Mouse (Mus musculus) hindbrain, embryonic 11.5 days (tissue): ENCODE measurements around the gene Ier5. TPM values are rescaled to one million over a fixed set of nuclear protein-coding genes. Genes with fewer than 3 reads are reported as not detected.

Experiments
- ATAC-seq: fragments of 200-750 bp; cut with Nextera tagmentation; 2 replicates; pipeline ENCODE4 v1.8.0; 2017; ENCODE audit warnings: mild to moderate bottlenecking, moderate TSS enrichment, moderate library complexity; ENCODE audit not compliant: low FRiP score
- DNase-seq: peaks from one replicate; pipeline ENCODE4 v3.0.0-alpha.2; 2015; ENCODE audit warnings: low spot score
- H3K27ac ChIP-seq: fragments of 300-500 bp; sonication (generic); 2 replicates; pipeline ENCODE4 v1.5.1; 2014; ENCODE audit warnings: mild to moderate bottlenecking, low read depth, low read length
- H3K27me3 ChIP-seq: fragments of 300-500 bp; sonication (generic); 2 replicates; pipeline ENCODE4 v1.6.1; 2014; ENCODE audit warnings: mild to moderate bottlenecking, low read length, moderate library complexity, mixed read lengths; ENCODE audit not compliant: control insufficient read depth, insufficient read depth
- H3K36me3 ChIP-seq: fragments of 300-500 bp; sonication (generic); 2 replicates; pipeline ENCODE4 v1.6.1; 2014; ENCODE audit warnings: mild to moderate bottlenecking, low read length, moderate library complexity, mixed read lengths; ENCODE audit not compliant: control insufficient read depth, insufficient read depth
- H3K4me1 ChIP-seq: fragments of 300-500 bp; sonication (generic); replicated peaks from 2 replicates; pipeline ENCODE4 v1.6.1; 2014; ENCODE audit warnings: low read length, mixed read lengths; ENCODE audit not compliant: control insufficient read depth, insufficient read depth
- H3K4me2 ChIP-seq: fragments of 300-500 bp; sonication (generic); replicated peaks from 2 replicates; pipeline ENCODE4 v1.6.1; 2014; ENCODE audit warnings: mild to moderate bottlenecking, low read depth, low read length
- H3K4me3 ChIP-seq: fragments of 300-500 bp; sonication (generic); 2 replicates; pipeline ENCODE4 v1.5.1; 2014; ENCODE audit warnings: low read depth, low read length
- H3K9ac ChIP-seq: fragments of 300-500 bp; sonication (generic); 2 replicates; pipeline ENCODE4 v1.6.1; 2014; ENCODE audit warnings: low read depth, low read length
- H3K9me3 ChIP-seq: fragments of 300-500 bp; sonication (generic); 2 replicates; pipeline ENCODE4 v1.6.1; 2016; ENCODE audit warnings: low read length; ENCODE audit not compliant: control insufficient read depth
- WGBS: fragments of 180-500 bp; shearing (Covaris S2); extraction: QIAGEN DNeasy Blood & Tissue Kit; methylation state at CpG from one replicate; pipeline ENCODE4 v1.1.7; 2014; 5-methylcytosine and 5-hydroxymethylcytosine counted together
- polyA plus RNA-seq: library from polyadenylated mRNA; unstranded; fragments of >200 nt; fragmentation: Nextera tagmentation; extraction: Ambion mirVana; gene quantifications from 2 replicates; pipeline ENCODE4 v1.2.1, GENCODE M21; 2014

Ier5 gene
- polyA plus RNA-seq, 1 experiment from 2014 or later: 12.7 TPM

DNA sequence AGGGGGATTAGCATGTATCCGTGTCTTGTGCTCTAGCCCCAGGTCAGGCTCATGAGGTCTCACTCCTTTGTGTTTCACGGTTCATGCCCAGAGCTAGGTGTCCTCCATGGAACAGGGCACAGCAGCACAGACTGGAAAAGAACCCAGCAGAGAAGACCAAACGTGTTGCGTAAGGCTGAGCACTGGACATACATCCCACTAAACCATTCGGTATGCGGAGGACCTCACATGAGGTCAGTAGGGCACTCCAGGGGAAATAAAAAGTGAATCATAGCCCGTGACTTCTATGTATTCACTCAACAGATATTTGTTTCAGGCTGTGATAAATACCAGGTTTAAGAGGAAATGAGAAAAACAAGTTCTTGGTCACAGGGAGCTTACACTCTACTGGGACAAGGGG is 23.6 kb downstream of the Ier5 start:
- no peak for DNase-seq
- peaks cover 4% of the 10 kb centered on the region; the same call in 1 of the 2 replicates for H3K4me1 ChIP-seq
- no peak overlapping the region for H3K27ac ChIP-seq
- no peaks in the 10 kb centered on the region for H3K27me3 ChIP-seq
- H3K36me3 ChIP-seq: no peaks in the 10 kb centered on the region
- H3K4me3 ChIP-seq: no peak overlapping the region
- H3K4me2 ChIP-seq: no peak overlapping the region
- H3K9me3 ChIP-seq: no peaks in the 10 kb centered on the region
- ATAC-seq: no peak
- H3K9ac ChIP-seq: no peak overlapping the region
- 86% methylated on average over 7 of the region's 7 CpGs for WGBS

DNA sequence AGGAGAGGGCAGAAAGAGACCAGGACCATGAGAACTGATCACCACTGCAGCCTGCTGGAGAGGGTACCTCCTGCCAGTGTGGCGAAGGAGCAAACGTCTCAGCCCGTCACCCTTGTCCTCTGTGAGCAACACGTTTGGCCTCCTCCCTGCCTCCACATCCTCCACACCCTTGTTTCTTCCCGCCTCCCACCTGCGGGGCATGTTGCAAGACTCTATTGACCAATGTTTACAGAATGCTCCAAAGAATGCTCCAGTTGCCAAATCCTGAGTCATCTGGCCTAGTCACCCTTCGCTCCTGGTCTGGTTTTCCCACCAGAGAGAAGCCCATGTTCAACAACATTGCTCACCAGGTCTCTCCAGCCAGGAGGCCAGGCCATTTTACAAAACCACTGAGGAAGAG is 24.6 kb downstream of the Ier5 start:
- Histone ChIP-seq H3K36me3 (no peaks in the 10 kb centered on the region), H3K9me3 (no peaks in the 10 kb centered on the region), H3K4me1 (peaks cover 4% of the 10 kb centered on the region; the same call in 1 of the 2 replicates), H3K4me2 (no peak overlapping the region), H3K27me3 (no peaks in the 10 kb centered on the region), H3K4me3 (no peak overlapping the region), H3K27ac (no peak overlapping the region), H3K9ac (no peak overlapping the region)
- 68% methylated on average over 7 of the region's 7 CpGs for WGBS
- DNase-seq (no peak), ATAC-seq (no peak)

DNA sequence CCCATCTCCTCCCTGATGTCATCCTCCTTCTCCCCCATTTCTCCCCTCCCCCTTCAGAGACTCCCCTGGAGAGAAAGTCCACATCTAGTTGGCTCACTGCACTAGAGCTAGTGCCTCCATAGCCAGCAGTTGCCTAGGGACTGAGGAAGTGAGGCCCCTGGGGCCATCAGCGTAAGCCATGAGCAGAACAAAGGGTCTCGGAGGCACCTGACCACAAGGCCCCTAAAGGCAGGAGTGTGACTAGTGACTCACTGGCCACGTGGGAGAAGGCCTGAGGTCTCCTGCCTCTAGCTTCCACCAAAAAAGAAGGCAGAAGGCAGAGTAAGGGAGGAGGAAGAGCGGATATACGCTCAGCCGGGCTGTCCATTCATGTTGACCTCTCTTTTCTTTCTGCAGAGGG is 25.5 kb downstream of the Ier5 start:
- H3K4me1 ChIP-seq: peaks cover 4% of the 10 kb centered on the region; the same call in 1 of the 2 replicates
- DNase-seq (no peak), ATAC-seq (no peak)
- H3K36me3 ChIP-seq: no peaks in the 10 kb centered on the region
- no peak overlapping the region for H3K4me2 ChIP-seq
- H3K27ac ChIP-seq: no peak overlapping the region
- H3K9ac ChIP-seq: no peak overlapping the region
- WGBS: 71% methylated on average over 6 of the region's 6 CpGs
- H3K4me3 ChIP-seq: no peak overlapping the region
- no peaks in the 10 kb centered on the region for H3K9me3 ChIP-seq
- H3K27me3 ChIP-seq: no peaks in the 10 kb centered on the region

DNA sequence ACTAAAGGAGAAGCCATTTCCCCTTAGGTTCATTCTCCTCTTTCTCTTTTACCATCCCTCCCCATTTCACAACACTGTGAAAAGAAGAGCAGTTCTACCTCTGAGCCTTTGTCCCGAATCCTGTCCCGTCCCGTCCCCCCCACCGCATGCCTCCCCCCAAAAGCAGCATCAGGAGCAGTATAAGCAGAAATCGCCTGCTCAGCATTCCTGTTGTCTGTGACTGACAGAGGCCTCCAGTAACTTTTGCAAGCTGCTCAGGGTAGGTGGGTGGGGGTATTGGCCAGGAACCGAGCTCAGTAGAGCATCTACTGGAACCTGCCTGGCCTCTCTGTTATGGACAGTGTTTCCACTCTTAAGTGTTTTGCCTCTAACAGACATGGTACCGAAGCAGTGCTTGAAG is 26.3 kb downstream of the Ier5 start:
- H3K27me3 ChIP-seq: no peaks in the 10 kb centered on the region
- H3K36me3 ChIP-seq: no peaks in the 10 kb centered on the region
- no peaks in the 10 kb centered on the region for H3K9me3 ChIP-seq
- 25% methylated on average over 7 of the region's 7 CpGs for WGBS
- no peak overlapping the region for H3K27ac ChIP-seq
- ATAC-seq: no peak
- H3K4me3 ChIP-seq: no peak overlapping the region
- H3K9ac ChIP-seq: no peak overlapping the region
- peaks cover 4% of the 10 kb centered on the region; the same call in 1 of the 2 replicates for H3K4me1 ChIP-seq
- no peak for DNase-seq
- H3K4me2 ChIP-seq: no peak overlapping the region

DNA sequence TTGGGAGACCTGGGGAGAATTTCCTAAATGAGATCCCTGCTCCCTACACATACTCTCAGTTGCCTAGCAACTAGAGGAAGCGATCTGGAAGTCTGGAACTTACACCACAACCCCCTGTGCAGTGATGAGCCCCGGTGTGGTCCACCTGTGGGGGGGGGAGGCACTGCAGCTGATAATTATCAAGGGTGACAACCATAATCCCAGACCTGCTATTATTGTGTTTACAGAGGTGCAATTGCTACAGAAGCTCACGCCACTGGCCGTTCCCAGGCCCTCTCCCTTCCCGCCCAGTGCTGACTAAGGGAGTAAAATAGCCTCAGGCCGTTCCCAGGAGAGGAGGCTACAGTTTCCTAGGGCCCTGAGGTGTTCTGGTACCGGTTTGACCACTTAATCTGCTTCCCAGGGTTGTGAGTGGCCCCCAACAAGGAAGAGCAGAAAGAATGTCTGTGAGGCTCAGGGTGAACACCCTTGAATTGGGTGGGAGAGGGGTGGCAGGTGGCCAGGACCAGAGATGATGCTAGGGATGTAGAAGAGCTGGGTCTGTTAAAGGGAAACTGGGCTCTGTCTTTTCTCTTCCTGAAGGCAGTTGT is 28.1 kb downstream of the Ier5 start:
- no peaks in the 10 kb centered on the region for H3K36me3 ChIP-seq
- 28% methylated on average over 7 of the region's 7 CpGs for WGBS
- H3K4me3 ChIP-seq: no peak overlapping the region
- peak; percentile 15; the same call in 1 of the 2 replicates for ATAC-seq
- H3K27ac ChIP-seq: no peak overlapping the region
- DNase-seq: no peak
- H3K4me1 ChIP-seq: peaks cover 4% of the 10 kb centered on the region; the same call in 1 of the 2 replicates
- H3K9me3 ChIP-seq: no peaks in the 10 kb centered on the region
- no peak overlapping the region for H3K4me2 ChIP-seq
- H3K27me3 ChIP-seq: no peaks in the 10 kb centered on the region
- H3K9ac ChIP-seq: no peak overlapping the region

DNA sequence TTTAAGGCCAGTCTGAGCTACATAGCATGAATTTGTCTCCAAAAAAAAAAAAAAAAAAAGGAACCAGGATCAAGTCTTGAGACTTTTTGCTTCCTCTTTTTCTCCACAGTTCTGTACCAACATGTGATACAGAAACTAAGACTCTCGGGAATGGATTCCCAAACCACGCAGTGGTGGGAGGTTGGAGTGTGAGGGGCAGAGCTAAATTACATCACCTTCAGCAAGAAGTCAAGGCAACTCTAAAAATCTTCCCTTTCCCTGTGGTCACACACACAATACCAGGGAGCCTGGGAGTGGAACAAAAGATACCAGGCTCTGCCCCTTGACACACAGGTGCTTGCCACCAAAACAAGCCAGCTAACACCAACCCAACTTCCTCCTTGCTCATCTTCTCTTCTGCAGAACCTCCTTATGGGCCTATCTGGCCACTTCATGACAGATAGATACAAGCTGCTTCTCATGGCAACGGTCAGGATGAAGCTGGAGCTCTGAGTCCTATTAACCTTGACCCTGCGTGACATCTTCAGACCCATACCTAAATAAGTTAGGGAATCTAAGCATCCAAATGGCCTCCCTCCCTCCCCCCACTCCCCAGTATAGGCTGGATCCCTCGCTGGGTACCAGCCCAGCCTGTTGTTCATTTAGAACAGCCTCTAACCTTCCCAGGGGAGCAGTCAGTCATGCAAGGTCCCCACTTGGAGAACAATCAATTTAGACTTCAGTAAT is 28.7 kb downstream of the Ier5 start:
- H3K9ac ChIP-seq: no peak overlapping the region
- H3K4me2 ChIP-seq: no peak overlapping the region
- no peak overlapping the region for H3K4me3 ChIP-seq
- H3K27ac ChIP-seq: no peak overlapping the region
- WGBS: 48% methylated on average over 5 of the region's 5 CpGs
- H3K27me3 ChIP-seq: no peaks in the 10 kb centered on the region
- no peaks in the 10 kb centered on the region for H3K36me3 ChIP-seq
- peaks cover 4% of the 10 kb centered on the region; the same call in 1 of the 2 replicates for H3K4me1 ChIP-seq
- no peak; the same call in 1 of the 2 replicates for ATAC-seq
- DNase-seq: no peak
- no peaks in the 10 kb centered on the region for H3K9me3 ChIP-seq

DNA sequence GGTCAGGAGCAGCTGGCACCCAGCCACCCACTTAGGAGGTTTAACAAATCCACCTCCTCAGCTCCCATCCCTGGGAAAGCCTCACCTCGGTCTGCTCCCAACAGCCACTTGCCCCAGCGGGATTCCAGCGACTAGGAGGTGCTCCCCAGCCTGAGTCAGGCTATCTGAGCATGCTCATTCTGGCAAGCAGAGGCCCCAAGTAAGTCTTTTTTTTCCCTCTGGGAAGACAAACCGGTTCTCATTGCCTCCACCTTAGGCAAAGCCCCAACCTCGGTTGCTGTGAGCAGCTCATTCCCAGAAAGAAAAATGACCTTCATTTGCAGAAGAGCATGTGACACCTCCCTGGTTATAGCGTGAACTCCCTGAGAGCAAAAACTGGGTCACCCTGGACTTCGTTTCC is 29.7 kb downstream of the Ier5 start:
- Histone ChIP-seq H3K4me1 (peaks cover 4% of the 10 kb centered on the region; the same call in 1 of the 2 replicates), H3K4me3 (no peak overlapping the region), H3K9ac (no peak overlapping the region), H3K27ac (no peak overlapping the region), H3K27me3 (no peaks in the 10 kb centered on the region), H3K9me3 (no peaks in the 10 kb centered on the region), H3K4me2 (no peak overlapping the region), H3K36me3 (no peaks in the 10 kb centered on the region)
- DNase-seq: no peak
- WGBS: 49% methylated on average over 7 of the region's 7 CpGs
- ATAC-seq: no peak

DNA sequence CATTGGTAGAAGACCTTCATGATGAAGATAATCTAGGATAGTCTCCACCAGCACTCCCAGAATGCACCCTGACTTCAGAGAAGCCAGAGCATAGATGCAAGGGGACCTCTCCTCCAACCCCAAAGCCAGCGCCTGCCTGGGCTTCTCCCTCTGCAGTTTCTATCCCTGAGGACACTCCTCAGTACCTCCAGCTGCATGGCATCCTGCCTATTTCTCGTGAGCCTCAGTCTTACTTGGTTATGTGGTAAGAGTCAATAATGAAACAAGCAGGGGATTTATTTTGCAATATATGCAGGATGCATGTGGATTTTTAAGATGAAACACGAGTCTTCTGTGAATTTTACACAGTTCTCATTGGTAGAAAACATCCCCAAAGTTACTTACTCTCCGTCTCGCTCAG is 33.2 kb downstream of the Ier5 start:
- Histone ChIP-seq H3K4me2 (no peak overlapping the region), H3K27me3 (no peaks in the 10 kb centered on the region), H3K27ac (no peak overlapping the region), H3K9me3 (no peaks in the 10 kb centered on the region), H3K36me3 (no peaks in the 10 kb centered on the region), H3K9ac (no peak overlapping the region), H3K4me1 (0 out of 2 replicates have a peak, but pooled peaks cover under 1% of the 10 kb centered on the region), H3K4me3 (no peak overlapping the region)
- WGBS: 86% methylated on average over 5 of the region's 5 CpGs
- no peak for DNase-seq
- ATAC-seq: no peak
